Mouse (Mus musculus): ENCODE measurements at regions not wholly inside any gene's neighbourhood (a gene's known extent, or its start where the extent isn't known, plus 50 kb on each side); places are given as distances from the start of the nearest gene placed in this dataset.

DNA sequence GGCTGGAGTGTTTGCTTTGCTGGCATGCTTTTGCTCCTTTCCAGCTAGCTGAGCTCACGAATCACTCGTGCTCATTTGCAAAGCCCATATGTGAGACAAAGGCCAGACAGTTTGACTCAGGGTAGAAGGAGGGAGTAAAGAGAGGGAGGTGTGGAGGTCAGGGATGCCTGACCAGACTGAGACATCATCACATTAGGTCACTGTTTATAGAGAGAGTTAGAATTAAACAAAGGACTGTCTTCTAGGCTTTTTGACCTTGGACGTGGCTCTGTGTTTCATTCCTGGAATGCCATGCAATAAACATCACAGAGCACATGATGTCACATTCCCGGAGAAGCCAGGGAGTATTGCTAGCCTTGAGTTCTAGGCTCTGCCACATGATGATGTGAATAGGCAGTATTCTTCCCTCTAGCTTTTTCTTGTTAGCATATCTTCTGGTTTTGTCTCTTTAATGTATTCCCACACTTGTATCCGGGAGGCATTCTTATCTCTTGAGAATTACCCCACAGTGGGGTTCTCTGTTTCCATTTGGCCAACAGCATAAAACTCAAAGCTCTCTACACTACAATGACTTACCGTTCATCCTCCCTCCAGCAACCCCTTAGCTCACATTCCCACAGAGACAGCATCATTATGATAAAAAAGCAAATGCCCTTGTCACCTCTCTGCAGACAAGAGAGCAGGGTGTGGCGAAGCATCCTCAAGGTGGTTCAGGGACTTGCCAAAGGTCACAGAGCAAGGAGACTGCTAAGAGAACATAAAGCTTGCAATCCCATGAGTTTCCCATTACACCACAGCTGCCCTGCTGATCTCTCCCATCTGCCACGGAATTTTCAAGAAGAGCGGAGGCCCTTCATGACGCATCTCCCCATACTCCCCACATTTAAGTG is 301.3 kb downstream of the Cd83 start:
- TF ChIP-seq POU5F1 (IDR thresholded peaks at IDR 0.05; ENCODE audit: borderline replicate concordance, low read length): no peak
- peak; percentile 63; the same call in 1 of the 2 replicates for TF ChIP-seq NANOG (IDR thresholded peaks at IDR 0.05; ENCODE audit: borderline replicate concordance, low read length)
- Histone ChIP-seq H3K4me1 (replicated peaks; ENCODE audit: low read depth, low read length) (peaks cover 24% of the 10 kb centered on the region), H3K9me3 (ENCODE audit: low read length) (peaks cover 10% of the 10 kb centered on the region), H3K27me3 (ENCODE audit: insufficient read depth, low read length) (no peaks in the 10 kb centered on the region), H3K4me3 (replicated peaks; ENCODE audit: low read length) (no peak overlapping the region), H3K36me3 (ENCODE audit: insufficient read depth, low read length) (no peaks in the 10 kb centered on the region)

- peaks cover 10% of the 10 kb centered on the region for H3K9me3 ChIP-seq (ENCODE audit: low read length)
- no peaks in the 10 kb centered on the region for H3K36me3 ChIP-seq (ENCODE audit: insufficient read depth, low read length)
- H3K4me1 ChIP-seq (replicated peaks; ENCODE audit: low read depth, low read length): peaks cover 24% of the 10 kb centered on the region
- H3K4me3 ChIP-seq (replicated peaks; ENCODE audit: low read length): no peak overlapping the region
- TF ChIP-seq NANOG (IDR thresholded peaks at IDR 0.05; ENCODE audit: borderline replicate concordance, low read length): no peak
- no peak for TF ChIP-seq CTCF (conservative IDR thresholded peaks at IDR 0.05; ENCODE audit: low read length)
- TF ChIP-seq POU5F1 (IDR thresholded peaks at IDR 0.05; ENCODE audit: borderline replicate concordance, low read length): no peak
- no peaks in the 10 kb centered on the region for H3K27me3 ChIP-seq (ENCODE audit: insufficient read depth, low read length)
Observed at GRCm38 (mm10) chr13:44086801-44087200, 302.2 kb downstream of the Cd83 start.

DNA sequence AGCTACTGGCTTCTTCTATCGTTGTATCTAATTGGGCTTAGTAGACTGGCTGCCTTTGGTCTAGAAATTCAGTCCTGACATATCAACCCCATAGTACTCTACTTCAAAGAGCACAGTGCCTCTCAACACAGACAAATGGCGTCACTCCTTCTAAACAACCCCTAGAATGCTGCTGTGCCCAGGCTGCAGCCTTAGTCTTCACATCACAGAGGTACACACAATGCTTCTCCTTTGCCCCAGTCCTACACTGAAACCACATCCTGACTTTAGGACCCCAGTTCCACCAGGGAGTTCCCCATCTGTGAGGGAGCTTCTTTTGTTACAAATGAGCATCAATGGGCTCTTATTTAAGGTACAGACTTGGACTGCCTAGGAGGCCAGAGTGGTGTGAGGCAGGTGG is 312.6 kb downstream of the Cd83 start:
- Histone ChIP-seq H3K4me3 (replicated peaks; ENCODE audit: low read length) (no peak overlapping the region), H3K9me3 (ENCODE audit: low read length) (no peaks in the 10 kb centered on the region), H3K4me1 (replicated peaks; ENCODE audit: low read depth, low read length) (peaks cover 21% of the 10 kb centered on the region), H3K27me3 (ENCODE audit: insufficient read depth, low read length) (peaks cover 11% of the 10 kb centered on the region; the same call in 1 of the 2 replicates), H3K36me3 (ENCODE audit: insufficient read depth, low read length) (no peaks in the 10 kb centered on the region)
- TF ChIP-seq POU5F1 (IDR thresholded peaks at IDR 0.05; ENCODE audit: borderline replicate concordance, low read length) (no peak), NANOG (IDR thresholded peaks at IDR 0.05; ENCODE audit: borderline replicate concordance, low read length) (no peak)

DNA sequence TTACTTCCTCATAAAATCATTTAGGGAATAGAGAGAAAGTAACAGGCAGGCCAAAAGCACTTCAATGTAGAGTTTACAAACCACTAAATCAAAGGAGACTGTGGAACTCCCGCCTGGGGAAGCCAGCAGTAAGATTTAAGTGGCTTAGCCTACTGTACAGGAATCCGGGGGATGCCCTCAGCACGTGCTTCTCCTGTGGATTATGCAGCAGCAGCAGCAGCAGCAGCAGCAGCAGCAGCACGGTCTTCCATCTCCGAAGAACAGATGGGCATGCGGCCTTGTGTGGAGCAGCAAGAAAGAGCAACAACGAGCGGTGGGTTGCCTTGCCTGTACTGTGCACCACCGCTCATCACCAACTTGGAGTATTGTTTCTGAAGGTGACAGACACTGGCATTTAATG is 314.9 kb downstream of the Cd83 start:
- TF ChIP-seq POU5F1 (IDR thresholded peaks at IDR 0.05; ENCODE audit: borderline replicate concordance, low read length): no peak
- TF ChIP-seq CTCF (conservative IDR thresholded peaks at IDR 0.05; ENCODE audit: low read length): no peak
- TF ChIP-seq NANOG (IDR thresholded peaks at IDR 0.05; ENCODE audit: borderline replicate concordance, low read length): no peak
- peaks cover 13% of the 10 kb centered on the region; the same call in 1 of the 2 replicates for H3K27me3 ChIP-seq (ENCODE audit: insufficient read depth, low read length)
- H3K9me3 ChIP-seq (ENCODE audit: low read length): no peaks in the 10 kb centered on the region
- H3K4me1 ChIP-seq (replicated peaks; ENCODE audit: low read depth, low read length): peaks cover 21% of the 10 kb centered on the region
- no peaks in the 10 kb centered on the region for H3K36me3 ChIP-seq (ENCODE audit: insufficient read depth, low read length)
- H3K4me3 ChIP-seq (replicated peaks; ENCODE audit: low read length): no peak overlapping the region

- no peak overlapping the region for H3K4me3 ChIP-seq (replicated peaks; ENCODE audit: low read length)
- H3K27me3 ChIP-seq (ENCODE audit: insufficient read depth, low read length): peaks cover 13% of the 10 kb centered on the region; the same call in 1 of the 2 replicates
- H3K4me1 ChIP-seq (replicated peaks; ENCODE audit: low read depth, low read length): peaks cover 21% of the 10 kb centered on the region
- TF ChIP-seq POU5F1 (IDR thresholded peaks at IDR 0.05; ENCODE audit: borderline replicate concordance, low read length) (no peak), CTCF (conservative IDR thresholded peaks at IDR 0.05; ENCODE audit: low read length) (no peak), NANOG (IDR thresholded peaks at IDR 0.05; ENCODE audit: borderline replicate concordance, low read length) (no peak)
- no peaks in the 10 kb centered on the region for H3K9me3 ChIP-seq (ENCODE audit: low read length)
- no peaks in the 10 kb centered on the region for H3K36me3 ChIP-seq (ENCODE audit: insufficient read depth, low read length)
Observed at GRCm38 (mm10) chr13:44100125-44101067, 315.8 kb downstream of the Cd83 start.

- Histone ChIP-seq H3K4me3 (replicated peaks; ENCODE audit: low read length) (no peak overlapping the region), H3K9me3 (ENCODE audit: low read length) (no peaks in the 10 kb centered on the region), H3K27me3 (ENCODE audit: insufficient read depth, low read length) (peaks cover 13% of the 10 kb centered on the region; the same call in 1 of the 2 replicates), H3K36me3 (ENCODE audit: insufficient read depth, low read length) (no peaks in the 10 kb centered on the region), H3K4me1 (replicated peaks; ENCODE audit: low read depth, low read length) (peaks cover 21% of the 10 kb centered on the region)
- TF ChIP-seq CTCF (conservative IDR thresholded peaks at IDR 0.05; ENCODE audit: low read length) (no peak), POU5F1 (IDR thresholded peaks at IDR 0.05; ENCODE audit: borderline replicate concordance, low read length) (no peak), NANOG (IDR thresholded peaks at IDR 0.05; ENCODE audit: borderline replicate concordance, low read length) (no peak)
Observed at GRCm38 (mm10) chr13:44101161-44101560, 316.6 kb downstream of the Cd83 start.

- H3K4me1 ChIP-seq (replicated peaks; ENCODE audit: low read depth, low read length): peaks cover 21% of the 10 kb centered on the region
- TF ChIP-seq CTCF (conservative IDR thresholded peaks at IDR 0.05; ENCODE audit: low read length): no peak
- TF ChIP-seq POU5F1 (IDR thresholded peaks at IDR 0.05; ENCODE audit: borderline replicate concordance, low read length): no peak
- TF ChIP-seq NANOG (IDR thresholded peaks at IDR 0.05; ENCODE audit: borderline replicate concordance, low read length): no peak
- H3K4me3 ChIP-seq (replicated peaks; ENCODE audit: low read length): no peak overlapping the region
- no peaks in the 10 kb centered on the region for H3K36me3 ChIP-seq (ENCODE audit: insufficient read depth, low read length)
- H3K9me3 ChIP-seq (ENCODE audit: low read length): no peaks in the 10 kb centered on the region
- H3K27me3 ChIP-seq (ENCODE audit: insufficient read depth, low read length): peaks cover 13% of the 10 kb centered on the region; the same call in 1 of the 2 replicates
Observed at GRCm38 (mm10) chr13:44101806-44102205, 317.2 kb downstream of the Cd83 start.

GRCm38 (mm10) chr13:44102257-44102656 is 317.7 kb downstream of the Cd83 start:
- TF ChIP-seq NANOG (IDR thresholded peaks at IDR 0.05; ENCODE audit: borderline replicate concordance, low read length): no peak
- TF ChIP-seq CTCF (conservative IDR thresholded peaks at IDR 0.05; ENCODE audit: low read length): no peak
- no peak for TF ChIP-seq POU5F1 (IDR thresholded peaks at IDR 0.05; ENCODE audit: borderline replicate concordance, low read length)
- H3K9me3 ChIP-seq (ENCODE audit: low read length): no peaks in the 10 kb centered on the region
- peaks cover 21% of the 10 kb centered on the region for H3K4me1 ChIP-seq (replicated peaks; ENCODE audit: low read depth, low read length)
- no peaks in the 10 kb centered on the region for H3K36me3 ChIP-seq (ENCODE audit: insufficient read depth, low read length)
- H3K27me3 ChIP-seq (ENCODE audit: insufficient read depth, low read length): peaks cover 13% of the 10 kb centered on the region; the same call in 1 of the 2 replicates
- H3K4me3 ChIP-seq (replicated peaks; ENCODE audit: low read length): no peak overlapping the region

Data from E14TG2a.4 (cell line).